Mouse (Mus musculus) megakaryocyte, embryonic 14.5 days (primary cell): Measurements from ENCODE around the gene Dennd2c.

Experiments used
- FLI1 ChIP-seq: IDR thresholded peaks from 2 replicates; pipeline ENCODE4 v1.6.1; 2012; ENCODE audit warnings: low read length, inconsistent platforms, mixed read lengths
- GATA1 ChIP-seq: IDR thresholded peaks from 3 replicates; pipeline ENCODE4 v1.6.1; 2012; ENCODE audit warnings: mixed read lengths, low read length, inconsistent platforms, borderline replicate concordance

DNA sequence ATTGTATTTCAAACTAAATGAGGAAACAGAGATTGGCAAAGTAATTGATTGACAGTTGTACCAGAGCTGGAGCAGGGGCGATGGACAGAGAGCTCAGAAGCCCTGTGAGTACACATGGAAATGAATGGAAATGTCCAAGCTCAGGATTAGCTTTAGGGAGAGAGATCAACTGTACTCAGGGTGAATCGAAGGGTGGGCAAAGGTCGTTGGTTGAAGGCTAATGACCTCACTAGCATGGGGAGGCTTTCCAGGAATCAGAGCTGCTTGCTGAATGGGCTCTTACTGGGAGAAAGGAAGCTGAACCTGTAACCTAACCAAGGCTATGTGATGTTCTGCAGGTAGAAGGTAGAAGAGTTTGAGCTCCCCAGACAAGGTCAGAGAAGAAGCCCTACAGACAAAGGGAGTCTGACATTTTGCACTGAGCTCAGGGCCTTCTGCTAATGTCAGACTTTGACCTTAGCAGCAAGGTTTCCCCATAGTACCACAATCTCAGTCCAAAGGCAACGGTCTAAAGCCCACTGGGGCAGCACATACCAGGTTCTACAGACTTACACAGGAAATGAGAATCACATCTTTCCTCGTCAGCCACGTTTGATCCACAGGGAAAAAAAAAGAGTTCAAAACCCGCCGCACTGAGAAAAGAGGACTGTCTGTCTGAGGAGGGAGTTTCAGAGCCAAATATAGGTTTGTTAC is 112.3 kb downstream of the Dennd2c start:
- TF ChIP-seq FLI1 (no peak), GATA1 (no peak)
